Mouse (Mus musculus) yolk sac, embryonic 10.5 days (tissue): Measurements from ENCODE around the gene Spata13.

Experiments
- DNase-seq: peaks from one replicate; pipeline ENCODE4 v3.0.0-alpha.2; 2017; ENCODE audit warnings: low spot score

The Spata13 gene

GRCm38 (mm10) chr14:60782121-60782656 is 148.4 kb downstream of the Spata13 start:
- DNase-seq: no peak

GRCm38 (mm10) chr14:60783196-60783595 is 149.4 kb downstream of the Spata13 start:
- DNase-seq: no peak

- DNase-seq: peak; percentile 89
Observed at GRCm38 (mm10) chr14:60784427-60785315, 150.9 kb downstream of the Spata13 start, which contains the start of gene Mipep. Gene Mipep, plus strand, starts transcription at chr14:60784573.

- peak; percentile 40 for DNase-seq
Observed at GRCm38 (mm10) chr14:60790103-60790502, 156.3 kb downstream of the Spata13 start.

GRCm38 (mm10) chr14:60796600-60797322 is 163.0 kb downstream of the Spata13 start:
- no peak for DNase-seq

- no peak for DNase-seq
Observed at GRCm38 (mm10) chr14:60797596-60797995, 163.8 kb downstream of the Spata13 start.

- DNase-seq: no peak
Observed at GRCm38 (mm10) chr14:60798721-60799120, 164.9 kb downstream of the Spata13 start.

GRCm38 (mm10) chr14:60799762-60800728 is 166.2 kb downstream of the Spata13 start:
- DNase-seq: peak; percentile 28

GRCm38 (mm10) chr14:60802026-60802425 is 168.2 kb downstream of the Spata13 start:
- no peak for DNase-seq

- no peak for DNase-seq
Observed at GRCm38 (mm10) chr14:60804978-60805377, 171.2 kb downstream of the Spata13 start.

- DNase-seq: no peak
Observed at GRCm38 (mm10) chr14:60805871-60806270, 172.1 kb downstream of the Spata13 start.

- DNase-seq: peak; percentile 8
Observed at GRCm38 (mm10) chr14:60806891-60807344, 173.1 kb downstream of the Spata13 start.

GRCm38 (mm10) chr14:60809881-60810280 is 176.1 kb downstream of the Spata13 start:
- DNase-seq: no peak

GRCm38 (mm10) chr14:60811547-60811946 is 177.7 kb downstream of the Spata13 start:
- DNase-seq: no peak
